Mouse (Mus musculus): ENCODE results near the gene Gcsam.

Gcsam gene

GRCm38 (mm10) chr16:45644380-45644779 is 34.2 kb downstream of the Gcsam start:
- no peak for DNase-seq (ENCODE audit: low spot score in 2 of 2)

GRCm38 (mm10) chr16:45651497-45651896 is 41.3 kb downstream of the Gcsam start:
- DNase-seq (ENCODE audit: low spot score in 2 of 2): no peak

- no peak for DNase-seq (ENCODE audit: low spot score in 2 of 2)
These were observed 43.1 kb downstream of the Gcsam start for GRCm38 (mm10) chr16:45653009-45653933.

- no peak for DNase-seq (ENCODE audit: low spot score in 2 of 2)
These were observed 43.8 kb downstream of the Gcsam start, which contains the start of gene BC016579 for GRCm38 (mm10) chr16:45653934-45654332. Gene BC016579, minus strand, starts transcription at chr16:45654068.

- DNase-seq (ENCODE audit: low spot score in 2 of 2): no peak
These were observed 44.3 kb downstream of the Gcsam start for GRCm38 (mm10) chr16:45654465-45654864.

GRCm38 (mm10) chr16:45657574-45658159 is 47.5 kb downstream of the Gcsam start:
- no peak for DNase-seq (ENCODE audit: low spot score in 2 of 2)

GRCm38 (mm10) chr16:45658248-45658647 is 48.1 kb downstream of the Gcsam start:
- DNase-seq (ENCODE audit: low spot score in 2 of 2): no peak

GRCm38 (mm10) chr16:45659596-45659995 is 49.4 kb downstream of the Gcsam start:
- no peak for DNase-seq (ENCODE audit: low spot score in 2 of 2)

- no peak for DNase-seq (ENCODE audit: low spot score in 2 of 2)
These were observed 52.2 kb downstream of the Gcsam start for GRCm38 (mm10) chr16:45662381-45662780.

GRCm38 (mm10) chr16:45666136-45666535 is 56.0 kb downstream of the Gcsam start:
- DNase-seq (ENCODE audit: low spot score in 2 of 2): no peak

GRCm38 (mm10) chr16:45668178-45668577 is 58.0 kb downstream of the Gcsam start:
- DNase-seq (ENCODE audit: low spot score in 2 of 2): no peak

GRCm38 (mm10) chr16:45670005-45670404 is 59.8 kb downstream of the Gcsam start:
- DNase-seq (ENCODE audit: low spot score in 2 of 2): no peak
